ENCODE assay signal across 9 mouse cellular contexts in genomic region chr6:128398996-128399395, GRCm38 (mm10). TPM values are rescaled to one million over a fixed set of nuclear protein-coding genes. Genes with fewer than 3 reads are reported as not detected.
A peak's percentile ranks its signal among the peaks of the same experiment; 100 is the strongest.
DNase-seq lines count a peak whose midpoint lies in the region; ATAC-seq and TF ChIP-seq lines count a peak whose summit lies in the region.
"Had no signal": no experiment of that assay in that cellular context is flagged by ENCODE, and none has a peak within 500 bp of the region (broad histone marks: within the 10 kb centered on the region; RNA-seq: fewer than 3 reads in every experiment).

Nrip2 (plus strand) TSS chr6:128399296.

- peaks cover 11% of the 10 kb centered on the region for H3K4me1 ChIP-seq in forebrain, embryonic 10.5 days
- H3K4me1 ChIP-seq in hindbrain, embryonic 16.5 days (ENCODE audit: control insufficient read depth, insufficient read depth, low read depth, low read length) = peaks cover 12% of the 10 kb centered on the region
- H3K4me1 ChIP-seq in midbrain, postnatal 0 days (ENCODE audit: insufficient read depth, low read length) = peaks cover 8% of the 10 kb centered on the region

- WGBS in forebrain, embryonic 10.5 days = 85% methylated on average over 3 of the region's 3 CpGs
- 76% methylated on average over 3 of the region's 3 CpGs for WGBS in hindbrain, embryonic 16.5 days
- 55% methylated on average over 3 of the region's 3 CpGs for WGBS in midbrain, postnatal 0 days

- peak within 1 kb of the TSS; percentile 68 for H3K4me2 ChIP-seq in hindbrain, embryonic 16.5 days (ENCODE audit: low read length)
- H3K4me2 ChIP-seq in midbrain, postnatal 0 days (ENCODE audit: low read depth, low read length, poor library complexity, severe bottlenecking) = peak within 1 kb of the TSS; percentile 58

- H3K36me3 ChIP-seq in forebrain, embryonic 10.5 days (replicated peaks) = no peaks in the 10 kb centered on the region
- no peaks in the 10 kb centered on the region for H3K36me3 ChIP-seq in hindbrain, embryonic 16.5 days (ENCODE audit: control insufficient read depth, insufficient read depth, low read length)
- H3K36me3 ChIP-seq in midbrain, postnatal 0 days (ENCODE audit: insufficient read depth, low read length) = no peaks in the 10 kb centered on the region

- no peaks in the 10 kb centered on the region for H3K9me3 ChIP-seq in forebrain, embryonic 10.5 days
- H3K9me3 ChIP-seq in hindbrain, embryonic 16.5 days (ENCODE audit: control insufficient read depth, low read length) = no peaks in the 10 kb centered on the region
- H3K9me3 ChIP-seq in midbrain, postnatal 0 days (ENCODE audit: low read length) = no peaks in the 10 kb centered on the region

- no peak for DNase-seq in layer of hippocampus, postnatal 25 days (ENCODE audit: extremely low spot score in 1 of 2, low spot score in 1 of 2)
- no peak for DNase-seq in layer of hippocampus, adult 11-12 months (ENCODE audit: low spot score)
- no peak for DNase-seq in forebrain, embryonic 10.5 days (ENCODE audit: extremely low spot score, low spot score)
- DNase-seq in midbrain, postnatal 0 days (ENCODE audit: low spot score) = no peak
- no peak for DNase-seq in adrenal gland, postnatal 36 days
- no peak for DNase-seq in ovary, postnatal 14 days (ENCODE audit: low spot score)
- no peak for DNase-seq in adrenal gland, postnatal 25 days
- DNase-seq: spleen, adult 18-20 months had no signal

- 0 out of 2 replicates have a peak within 1 kb of the TSS, but pooled peaks have one; percentile 22 for H3K27ac ChIP-seq in forebrain, embryonic 10.5 days
- peak within 1 kb of the TSS; percentile 71 for H3K27ac ChIP-seq in hindbrain, embryonic 16.5 days (ENCODE audit: low read depth, low read length)
- H3K27ac ChIP-seq in midbrain, postnatal 0 days (ENCODE audit: low read depth, low read length) = peak within 1 kb of the TSS; percentile 79

- H3K27me3 ChIP-seq in forebrain, embryonic 10.5 days (ENCODE audit: poor library complexity, severe bottlenecking) = no peaks in the 10 kb centered on the region
- H3K27me3 ChIP-seq in hindbrain, embryonic 16.5 days (replicated peaks; ENCODE audit: control insufficient read depth, insufficient read depth, low read length) = no peaks in the 10 kb centered on the region
- H3K27me3 ChIP-seq in midbrain, postnatal 0 days (ENCODE audit: insufficient read depth, low read length) = no peaks in the 10 kb centered on the region

- TF ChIP-seq CTCF in midbrain, postnatal 0 days (IDR thresholded peaks at IDR 0.05) = no peak

- ATAC-seq in hindbrain, embryonic 16.5 days = no peak; the same call in 1 of the 2 replicates
- 0 out of 2 replicates have a peak, but pooled peaks have one; percentile 3 for ATAC-seq in midbrain, postnatal 0 days (ENCODE audit: low FRiP score)

- peak within 1 kb of the TSS; percentile 61 for H3K9ac ChIP-seq in hindbrain, embryonic 16.5 days (ENCODE audit: low read depth, low read length)
- H3K9ac ChIP-seq in midbrain, postnatal 0 days (replicated peaks; ENCODE audit: low read length, poor library complexity, severe bottlenecking) = peak within 1 kb of the TSS; percentile 47

- no peak within 1 kb of the TSS for H3K4me3 ChIP-seq in forebrain, embryonic 10.5 days
- H3K4me3 ChIP-seq in hindbrain, embryonic 16.5 days (ENCODE audit: low read length) = peak within 1 kb of the TSS; percentile 40
- H3K4me3 ChIP-seq in midbrain, postnatal 0 days (ENCODE audit: low read depth, low read length) = peak within 1 kb of the TSS; percentile 35

RNA-seq across cellular contexts. Expression of gene Nrip2, which starts in this region (rescaled TPM):
- 10 to 100 TPM; 15.6 to 18.6 TPM for total RNA-seq in layer of hippocampus, postnatal 25 days (2021)
- polyA plus RNA-seq in forebrain, embryonic 10.5 days (2016; fragmentation: Nextera tagmentation; extraction: Ambion mirVana) = 2.3 and 2.9 TPM in 2 replicates
- 11.0 and 11.3 TPM in 2 replicates for polyA plus RNA-seq in hindbrain, embryonic 16.5 days (2015; fragmentation: Nextera tagmentation; extraction: Ambion mirVana)
- 11.6 and 12.6 TPM in 2 replicates for total RNA-seq in midbrain, postnatal 0 days (2014; rRNA removed)
- polyA plus RNA-seq in midbrain, postnatal 0 days (2015; fragmentation: Nextera tagmentation; extraction: Ambion mirVana) = 13.0 and 14.5 TPM in 2 replicates
- 1 to 10 TPM; 1.1 to 2.4 TPM for total RNA-seq in adrenal gland, postnatal 36 days (2021)
- total RNA-seq in adrenal gland, postnatal 25 days (2021) = 3.0 and 4.1 TPM in 2 replicates

Comparison
In these comparisons a context has a peak if more than half of its experiments do, and no peak if none do; other contexts are left out.
1. H3K27ac ChIP-seq: peak in every context shown above with its lines; median percentile 79 in midbrain, postnatal 0 days; 71 in hindbrain, embryonic 16.5 days; 22 in forebrain, embryonic 10.5 days.